Mouse (Mus musculus) lung, embryonic 15.5 days (tissue): ENCODE results near the gene Ebp. TPM values are rescaled to one million over a fixed set of nuclear protein-coding genes. Genes with fewer than 3 reads are reported as not detected.

Source experiments
- ATAC-seq: fragments of 200-750 bp; cut with Nextera tagmentation; 2 replicates; pipeline ENCODE4 v1.8.0; 2017; ENCODE audit warnings: moderate number of reproducible peaks, borderline replicate concordance; ENCODE audit not compliant: low FRiP score, low TSS enrichment; ENCODE audit errors: extremely low read depth
- H3K27ac ChIP-seq: fragments of 300-500 bp; sonication (generic); 2 replicates; pipeline ENCODE4 v1.5.1; 2015; ENCODE audit warnings: moderate library complexity, mild to moderate bottlenecking, inconsistent platforms
- H3K27me3 ChIP-seq: fragments of 300-500 bp; sonication (generic); 2 replicates; pipeline ENCODE4 v1.6.1; 2015; ENCODE audit warnings: inconsistent platforms
- H3K36me3 ChIP-seq: fragments of 300-500 bp; sonication (generic); 2 replicates; pipeline ENCODE4 v1.6.1; 2015; ENCODE audit warnings: inconsistent platforms
- H3K4me1 ChIP-seq: fragments of 300-500 bp; sonication (generic); 2 replicates; pipeline ENCODE4 v1.6.1; 2015; ENCODE audit warnings: inconsistent platforms
- H3K4me2 ChIP-seq: fragments of 300-500 bp; sonication (generic); 2 replicates; pipeline ENCODE4 v1.6.1; 2015; ENCODE audit warnings: inconsistent platforms, mild to moderate bottlenecking, moderate library complexity
- H3K4me3 ChIP-seq: fragments of 300-500 bp; sonication (generic); 2 replicates; pipeline ENCODE4 v1.5.1; 2015; ENCODE audit warnings: mild to moderate bottlenecking, inconsistent platforms
- H3K9ac ChIP-seq: fragments of 300-500 bp; sonication (generic); 2 replicates; pipeline ENCODE4 v1.6.1; 2015; ENCODE audit warnings: inconsistent platforms
- H3K9me3 ChIP-seq: fragments of 300-500 bp; sonication (generic); 2 replicates; pipeline ENCODE4 v1.6.1; 2016; ENCODE audit warnings: inconsistent platforms
- WGBS: fragments of 180-500 bp; shearing (Covaris S2); methylation state at CpG from one replicate; pipeline ENCODE4 v1.1.7; 2015; 5-methylcytosine and 5-hydroxymethylcytosine counted together
- polyA plus RNA-seq: library from polyadenylated mRNA; unstranded; fragments of >200 nt; fragmentation: Nextera tagmentation; extraction: Ambion mirVana; gene quantifications from 2 replicates; pipeline ENCODE4 v1.2.1, GENCODE M21; 2015

Ebp gene
- polyA plus RNA-seq, 1 experiment from 2014 or later = 41.1 TPM

DNA sequence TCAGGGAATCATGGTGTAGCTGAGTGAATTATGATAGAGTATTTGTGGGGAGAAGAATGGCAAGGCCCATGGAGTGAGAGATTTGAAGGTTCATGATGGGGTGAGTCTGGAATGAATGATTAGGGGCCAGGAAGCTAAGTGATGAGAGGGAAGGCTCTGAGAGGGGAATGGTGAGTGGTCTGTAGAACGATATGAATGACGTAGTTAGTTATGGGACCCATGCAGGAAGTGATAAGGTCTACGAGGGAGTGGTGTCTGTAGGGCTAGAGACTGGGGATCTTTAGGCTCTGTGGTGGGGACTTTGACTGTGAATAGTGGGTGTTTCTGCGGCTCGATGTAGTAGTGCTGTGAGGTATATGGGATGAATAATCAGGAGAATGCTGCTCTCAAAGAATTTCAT lies 13.7 kb downstream of the Ebp start:
- H3K9ac ChIP-seq = no peak overlapping the region
- no peak overlapping the region for H3K4me3 ChIP-seq
- H3K36me3 ChIP-seq = no peaks in the 10 kb centered on the region
- 71% methylated on average over 5 of the region's 5 CpGs for WGBS
- H3K27ac ChIP-seq = no peak overlapping the region
- H3K4me2 ChIP-seq = no peak overlapping the region
- H3K27me3 ChIP-seq = no peaks in the 10 kb centered on the region
- H3K4me1 ChIP-seq = no peaks in the 10 kb centered on the region
- no peaks in the 10 kb centered on the region for H3K9me3 ChIP-seq
- ATAC-seq = no peak

DNA sequence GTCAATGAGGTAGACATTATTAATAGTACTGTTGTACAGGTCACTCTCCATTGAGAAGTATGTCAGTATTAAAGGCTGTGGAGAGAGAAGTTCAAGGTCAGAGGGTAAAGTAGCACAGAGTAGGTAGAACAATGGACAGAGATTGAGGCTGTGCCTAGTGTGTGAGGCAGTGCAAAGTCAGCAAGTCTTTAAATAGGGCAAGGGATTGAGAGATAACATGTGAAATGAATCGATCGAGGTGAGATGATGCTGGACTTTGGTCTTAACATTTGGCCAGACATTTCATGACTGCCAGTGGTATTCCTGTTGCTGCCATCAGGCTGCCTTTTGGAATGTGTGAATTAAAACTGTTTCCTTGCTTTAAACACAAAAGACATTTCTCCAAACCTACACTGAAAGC lies 14.4 kb downstream of the Ebp start:
- 88% methylated on average over 2 of the region's 2 CpGs for WGBS
- Histone ChIP-seq H3K4me1 (no peaks in the 10 kb centered on the region), H3K36me3 (no peaks in the 10 kb centered on the region), H3K27me3 (no peaks in the 10 kb centered on the region), H3K4me3 (no peak overlapping the region), H3K9ac (no peak overlapping the region), H3K27ac (no peak overlapping the region), H3K9me3 (no peaks in the 10 kb centered on the region), H3K4me2 (no peak overlapping the region)
- no peak for ATAC-seq

DNA sequence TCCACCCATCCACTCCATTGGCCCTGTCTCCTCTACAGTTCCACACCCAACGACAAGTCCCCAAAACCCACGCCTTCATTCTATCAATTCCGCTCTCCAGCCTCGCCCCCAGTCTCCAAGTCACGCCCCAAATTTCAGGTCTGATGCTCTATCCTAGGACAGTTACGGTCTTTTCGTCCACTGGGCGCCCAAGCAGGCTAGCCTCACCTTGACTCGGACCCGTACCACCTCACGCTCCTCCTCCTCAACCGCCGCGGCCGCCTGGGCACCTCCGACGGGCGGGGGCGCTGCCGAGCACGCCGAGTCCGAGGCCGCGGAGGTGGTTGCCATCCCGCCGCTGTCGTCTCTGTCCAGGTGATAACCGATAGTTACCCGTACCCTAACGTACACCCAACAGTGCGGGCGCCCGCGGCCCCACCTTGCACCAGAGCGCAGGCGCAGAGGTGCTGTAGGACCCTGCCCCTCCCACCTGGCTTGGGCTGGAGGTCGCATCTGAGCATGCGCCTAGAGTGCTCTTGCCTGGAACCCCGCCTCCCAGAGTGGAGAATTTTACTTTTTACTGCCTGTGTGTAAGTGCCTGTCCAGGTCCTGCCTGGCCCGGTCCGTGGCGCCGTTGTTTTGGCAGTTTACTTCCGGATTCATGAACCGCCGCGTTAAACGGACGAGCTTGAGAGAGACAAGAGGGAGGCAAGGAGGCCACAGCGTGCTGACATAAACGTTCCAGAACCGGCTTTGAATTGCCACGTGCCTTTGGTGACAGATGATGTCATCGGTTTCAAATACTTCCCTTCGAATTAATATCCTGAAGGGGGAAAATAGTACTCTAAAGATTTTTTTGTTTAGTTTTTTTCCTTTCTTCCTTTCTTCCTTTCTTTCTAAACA lies 17.6 kb downstream of the Ebp start, which contains the start of gene Tbc1d25:
Gene Tbc1d25, minus strand, starts transcription at position 678 of the 882 bp plus-strand sequence.
- H3K4me1 ChIP-seq = no peaks in the 10 kb centered on the region
- no peaks in the 10 kb centered on the region for H3K9me3 ChIP-seq
- 12% methylated on average over 47 of the region's 56 CpGs for WGBS
- peak; percentile 94 for ATAC-seq
- peak within 1 kb of the TSS; percentile 51 for H3K9ac ChIP-seq
- H3K4me2 ChIP-seq = peak within 1 kb of the TSS; percentile 55
- no peaks in the 10 kb centered on the region for H3K27me3 ChIP-seq
- H3K4me3 ChIP-seq = peak within 1 kb of the TSS; percentile 62
- H3K27ac ChIP-seq = peak within 1 kb of the TSS; percentile 70
- H3K36me3 ChIP-seq = no peaks in the 10 kb centered on the region

DNA sequence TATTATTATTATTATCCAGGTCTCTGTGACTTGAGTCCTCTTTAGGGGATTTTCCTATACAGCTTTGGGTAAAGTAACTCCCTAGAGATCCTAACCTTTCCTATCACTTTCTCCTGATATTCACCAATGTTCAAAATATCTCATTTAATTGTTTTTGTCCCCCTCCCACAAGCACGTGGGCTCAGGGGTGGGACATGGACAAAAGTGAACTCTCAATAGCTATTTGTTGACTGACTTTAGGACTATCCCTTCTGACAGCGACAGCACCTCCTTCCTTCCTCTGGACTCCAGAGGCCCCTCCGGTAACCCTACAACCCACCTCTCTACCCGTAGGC lies 18.2 kb downstream of the Ebp start:
- Histone ChIP-seq H3K4me1 (no peaks in the 10 kb centered on the region), H3K4me3 (peak overlapping the region; percentile 62), H3K27ac (peak overlapping the region; percentile 70), H3K27me3 (no peaks in the 10 kb centered on the region), H3K9ac (peak overlapping the region; percentile 51), H3K4me2 (peak overlapping the region; percentile 55), H3K36me3 (no peaks in the 10 kb centered on the region), H3K9me3 (no peaks in the 10 kb centered on the region)
- 13% methylated on average over 4 of the region's 4 CpGs for WGBS
- no peak for ATAC-seq

DNA sequence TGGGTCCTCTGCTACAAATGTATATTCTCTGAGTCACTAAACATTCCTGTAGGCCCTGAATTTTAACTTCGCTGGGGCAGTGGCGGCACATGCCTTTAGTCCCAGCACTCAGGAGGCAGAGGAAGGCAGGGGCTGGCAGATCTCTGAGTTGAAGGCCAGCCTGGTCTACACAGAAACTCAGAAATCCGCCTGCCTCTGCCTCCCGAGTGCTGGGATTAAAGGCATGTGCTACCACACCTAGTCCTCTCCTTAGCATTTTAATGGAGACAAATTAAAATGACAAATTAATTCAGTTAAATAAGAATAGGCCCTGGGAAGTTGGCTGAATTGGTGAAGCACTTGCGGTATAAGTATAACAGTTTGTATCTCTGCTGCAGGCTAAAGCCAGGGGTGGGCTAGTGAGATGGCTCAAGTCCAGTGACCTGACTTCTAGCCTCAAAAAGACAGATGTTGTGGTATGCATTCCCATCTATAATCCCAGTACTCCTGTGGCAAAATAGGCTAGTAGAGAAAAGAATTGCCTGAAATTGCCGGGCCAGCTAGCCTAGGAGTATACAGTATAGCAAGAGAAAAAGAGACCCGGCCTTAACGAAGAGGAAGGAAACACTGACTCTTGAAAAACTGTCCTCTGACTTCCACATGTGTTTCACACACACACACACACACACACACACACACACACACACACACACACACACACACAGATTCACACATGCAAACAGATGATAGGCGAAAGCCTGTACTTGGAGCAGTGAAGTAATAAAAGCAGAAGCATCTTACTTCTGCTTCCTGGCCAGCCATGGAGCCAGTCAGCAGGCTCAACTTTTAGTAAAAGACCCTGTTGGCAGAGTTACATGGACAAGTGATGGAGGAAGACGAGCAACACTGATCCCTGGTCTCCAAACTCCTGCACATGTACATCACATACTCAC lies 25.3 kb downstream of the Ebp start:
- no peaks in the 10 kb centered on the region for H3K36me3 ChIP-seq
- no peak overlapping the region for H3K4me3 ChIP-seq
- no peak overlapping the region for H3K27ac ChIP-seq
- H3K9ac ChIP-seq = no peak overlapping the region
- ATAC-seq = no peak
- H3K4me1 ChIP-seq = no peaks in the 10 kb centered on the region
- no peaks in the 10 kb centered on the region for H3K9me3 ChIP-seq
- no peak overlapping the region for H3K4me2 ChIP-seq
- WGBS = 83% methylated on average over 10 of the region's 10 CpGs
- no peaks in the 10 kb centered on the region for H3K27me3 ChIP-seq

DNA sequence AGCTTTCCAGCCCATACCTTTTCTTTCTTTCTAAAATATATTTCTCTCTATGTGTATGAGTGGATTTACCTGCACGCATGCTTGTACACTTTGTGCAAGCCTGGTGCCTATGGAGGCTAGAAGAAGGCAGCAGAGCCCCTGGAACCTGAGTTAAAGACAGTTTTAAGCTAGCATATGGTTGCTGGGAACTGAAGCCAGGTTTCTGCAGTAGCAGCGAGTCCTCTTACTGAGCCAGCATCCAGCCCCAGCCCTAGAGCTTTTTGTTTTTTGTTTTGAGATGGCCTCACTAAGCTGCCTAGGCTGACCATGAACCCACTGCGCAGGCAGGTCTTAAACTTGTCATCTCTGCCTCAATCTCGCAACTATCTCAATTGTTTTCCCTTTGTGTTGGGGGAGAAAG lies 28.8 kb downstream of the Ebp start:
- Histone ChIP-seq H3K9me3 (no peaks in the 10 kb centered on the region), H3K27me3 (no peaks in the 10 kb centered on the region), H3K36me3 (no peaks in the 10 kb centered on the region), H3K9ac (no peak overlapping the region), H3K27ac (no peak overlapping the region), H3K4me2 (no peak overlapping the region), H3K4me3 (no peak overlapping the region), H3K4me1 (no peaks in the 10 kb centered on the region)
- ATAC-seq = no peak
- 88% methylated on average over 4 of the region's 4 CpGs for WGBS

DNA sequence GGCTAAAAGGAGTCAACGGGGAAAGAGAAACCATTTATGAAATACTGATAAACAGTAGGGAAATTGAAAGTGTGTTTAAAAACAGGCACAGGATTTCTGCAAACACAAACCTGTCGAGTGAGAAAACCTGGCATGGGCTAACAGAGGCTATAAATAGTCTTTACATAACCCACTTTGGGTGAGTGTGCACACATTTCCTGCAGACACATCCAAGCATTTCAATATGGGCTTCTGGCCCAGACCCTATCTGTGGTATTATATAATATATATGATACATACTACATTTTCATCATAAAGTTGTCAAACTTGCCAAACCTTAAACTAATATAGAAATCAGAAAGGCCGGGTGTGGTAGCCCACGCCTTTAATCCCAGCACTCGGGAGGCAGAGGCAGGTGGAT lies 30.2 kb downstream of the Ebp start:
- no peak overlapping the region for H3K27ac ChIP-seq

DNA sequence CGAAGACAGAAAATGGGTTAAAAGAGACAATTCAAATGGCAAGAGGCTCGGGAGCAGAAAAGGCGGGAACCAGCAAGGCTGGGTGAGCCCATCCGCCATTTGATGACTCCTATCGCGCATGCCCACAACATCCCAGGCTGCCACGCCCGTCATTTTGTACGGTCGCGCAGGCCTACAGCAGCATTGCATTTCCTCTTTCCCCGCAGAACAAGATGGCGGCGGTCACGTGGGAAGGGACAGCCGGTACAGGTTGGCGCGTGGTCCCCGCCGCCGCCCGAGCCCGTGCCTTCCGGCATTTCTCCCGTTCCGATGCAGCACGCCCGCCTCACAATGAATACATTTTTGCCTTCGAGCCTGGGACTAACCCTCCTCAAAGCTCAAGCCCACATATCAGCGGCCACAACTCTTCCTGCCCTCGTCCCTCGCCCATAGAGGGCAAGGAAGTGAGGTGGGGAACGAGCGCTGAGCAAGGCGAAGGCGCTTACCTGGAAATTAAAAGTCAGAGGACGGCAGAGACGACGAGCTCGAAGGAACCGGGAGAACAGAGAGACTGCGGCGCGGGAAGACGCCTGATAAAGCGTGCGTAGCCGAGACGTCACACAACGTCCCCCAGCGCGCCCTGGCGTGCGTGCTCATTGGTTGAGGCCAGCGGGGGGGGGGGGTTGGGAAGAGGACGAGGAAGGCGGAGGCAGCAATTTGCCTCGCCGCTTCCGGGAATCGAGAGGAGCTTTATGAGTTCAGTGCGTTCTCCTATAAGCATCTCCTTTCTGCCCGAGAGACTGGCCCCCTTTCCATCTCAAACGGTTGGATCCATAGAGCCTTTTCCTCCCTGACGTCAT lies 47.9 kb downstream of the Ebp start, which contains the start of gene Rbm3:
Gene Rbm3, minus strand, starts transcription at position 728 of the 839 bp plus-strand sequence.
- H3K4me3 ChIP-seq = peak within 1 kb of the TSS; percentile 63
- H3K36me3 ChIP-seq = peaks cover 25% of the 10 kb centered on the region
- peaks cover 10% of the 10 kb centered on the region for H3K4me1 ChIP-seq
- ATAC-seq = peak; percentile 96
- no peaks in the 10 kb centered on the region for H3K9me3 ChIP-seq
- peak within 1 kb of the TSS; percentile 74 for H3K9ac ChIP-seq
- H3K4me2 ChIP-seq = peak within 1 kb of the TSS; percentile 74
- H3K27me3 ChIP-seq = no peaks in the 10 kb centered on the region
- peak within 1 kb of the TSS; percentile 98 for H3K27ac ChIP-seq
- 15% methylated on average over 48 of the region's 65 CpGs for WGBS

More for the DNA sequence above, 30.2 kb downstream of the Ebp start:
- ATAC-seq = no peak
- WGBS = 69% methylated on average over 5 of the region's 5 CpGs
- Histone ChIP-seq H3K9ac (no peak overlapping the region), H3K4me2 (no peak overlapping the region), H3K27me3 (no peaks in the 10 kb centered on the region), H3K36me3 (no peaks in the 10 kb centered on the region), H3K4me3 (no peak overlapping the region), H3K9me3 (no peaks in the 10 kb centered on the region), H3K4me1 (no peaks in the 10 kb centered on the region)

DNA sequence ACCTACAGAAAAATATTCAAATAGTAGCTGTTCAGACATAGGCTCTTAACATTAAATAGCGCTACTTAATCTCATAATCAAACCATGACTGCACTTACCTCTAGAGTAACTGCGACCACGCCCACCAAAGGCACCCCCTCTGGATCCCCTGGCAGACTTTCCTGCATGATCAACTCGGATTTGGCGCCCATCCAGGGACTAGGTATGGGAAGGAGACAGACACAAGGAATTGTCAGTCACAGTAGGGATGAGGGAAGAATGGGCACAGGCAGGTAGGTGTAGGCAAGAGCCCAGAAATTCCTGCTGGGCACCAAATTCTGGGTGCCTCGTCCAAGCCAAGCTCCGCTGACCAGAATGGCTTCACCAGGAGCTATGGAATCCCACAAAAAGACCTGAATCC lies 49.6 kb downstream of the Ebp start:
- H3K9me3 ChIP-seq = no peaks in the 10 kb centered on the region
- 64% methylated on average over 7 of the region's 7 CpGs for WGBS
- H3K4me2 ChIP-seq = peak overlapping the region; percentile 74
- peaks cover 31% of the 10 kb centered on the region for H3K36me3 ChIP-seq
- peak overlapping the region; percentile 74 for H3K9ac ChIP-seq
- peak overlapping the region; percentile 63 for H3K4me3 ChIP-seq
- no peak for ATAC-seq
- peaks cover 10% of the 10 kb centered on the region for H3K4me1 ChIP-seq
- H3K27ac ChIP-seq = no peak overlapping the region
- no peaks in the 10 kb centered on the region for H3K27me3 ChIP-seq

DNA sequence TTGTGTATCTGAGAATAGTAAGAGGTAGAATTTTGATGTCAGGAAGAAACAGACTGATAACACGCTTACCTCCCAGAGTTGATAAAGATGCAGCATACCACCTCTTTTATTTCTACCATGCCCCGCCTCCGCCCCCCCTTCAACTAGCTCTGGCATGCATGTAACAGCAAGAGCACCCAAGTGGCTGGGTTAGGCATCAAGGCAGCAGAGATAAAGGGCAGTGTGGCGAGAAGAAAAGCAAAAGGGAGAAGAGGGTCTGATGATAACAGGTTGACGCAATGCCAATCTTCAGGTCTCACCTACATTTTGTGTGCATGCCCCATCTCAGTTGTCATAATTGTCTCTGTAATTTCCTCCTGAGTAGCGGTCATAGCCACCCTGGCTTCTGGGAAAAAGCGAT lies 50.4 kb downstream of the Ebp start:
- Histone ChIP-seq H3K4me1 (peaks cover 10% of the 10 kb centered on the region), H3K36me3 (peaks cover 31% of the 10 kb centered on the region), H3K4me3 (no peak overlapping the region), H3K27ac (no peak overlapping the region), H3K4me2 (no peak overlapping the region), H3K9ac (no peak overlapping the region), H3K27me3 (no peaks in the 10 kb centered on the region), H3K9me3 (no peaks in the 10 kb centered on the region)
- WGBS = 81% methylated on average over 7 of the region's 7 CpGs
- no peak for ATAC-seq

DNA sequence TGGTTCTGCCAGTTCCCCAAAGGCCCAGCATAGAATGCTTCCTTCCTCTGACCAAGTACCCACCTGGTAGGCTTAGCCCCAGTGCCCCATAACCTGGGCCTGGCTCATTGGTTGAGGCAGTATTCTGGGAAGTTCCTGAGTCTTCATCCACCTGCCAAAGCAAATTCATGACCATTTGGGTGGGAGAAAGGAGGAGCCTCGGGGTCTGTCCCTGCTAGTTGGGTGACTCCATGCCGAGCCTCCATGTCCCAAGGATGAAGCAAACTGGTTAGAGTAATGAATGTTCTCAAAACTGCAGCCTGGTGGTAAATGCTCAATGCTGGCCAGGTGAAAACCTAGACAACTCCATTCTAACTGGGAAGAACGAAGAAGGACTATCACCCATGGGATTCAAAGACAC lies 52.3 kb downstream of the Ebp start:
- Histone ChIP-seq H3K36me3 (peaks cover 31% of the 10 kb centered on the region), H3K4me3 (no peak overlapping the region), H3K9ac (no peak overlapping the region), H3K27me3 (no peaks in the 10 kb centered on the region), H3K4me2 (no peak overlapping the region), H3K27ac (no peak overlapping the region), H3K4me1 (peaks cover 10% of the 10 kb centered on the region), H3K9me3 (no peaks in the 10 kb centered on the region)
- no peak for ATAC-seq
- WGBS = 65% methylated on average over 3 of the region's 3 CpGs
